Mouse (Mus musculus) liver, embryonic 11.5 days (tissue): Measurements from ENCODE around the gene Gm10220. TPM values are rescaled to one million over a fixed set of nuclear protein-coding genes. Genes with fewer than 3 reads are reported as not detected.
"Not testable (repeated sequence)": the region's sequence is repeated elsewhere in the genome, so short reads cannot be mapped to it uniquely, and the experiment has no call there.

ENCODE experiments used
- ATAC-seq: fragments of 200-750 bp; cut with Nextera tagmentation; replicated peaks from 2 replicates; pipeline ENCODE4 v1.8.0; 2017; ENCODE audit warnings: moderate number of reproducible peaks, mild to moderate bottlenecking, moderate TSS enrichment, moderate library complexity; ENCODE audit not compliant: low FRiP score
- DNase-seq: peaks from one replicate; pipeline ENCODE4 v3.0.0-alpha.2; 2017; ENCODE audit warnings: low spot score
- H3K27ac ChIP-seq: fragments of 300-500 bp; sonication (generic); 2 replicates; pipeline ENCODE4 v1.5.1; 2014; ENCODE audit warnings: mild to moderate bottlenecking, low read depth, low read length, control low read depth
- H3K27me3 ChIP-seq: fragments of 300-500 bp; sonication (generic); replicated peaks from 2 replicates; pipeline ENCODE4 v1.6.1; 2014; ENCODE audit warnings: low read length, mixed read lengths; ENCODE audit not compliant: control insufficient read depth, insufficient read depth
- H3K36me3 ChIP-seq: fragments of 300-500 bp; sonication (generic); 2 replicates; pipeline ENCODE4 v1.6.1; 2014; ENCODE audit warnings: mild to moderate bottlenecking, low read length, moderate library complexity, mixed read lengths; ENCODE audit not compliant: control insufficient read depth, insufficient read depth
- H3K4me1 ChIP-seq: fragments of 300-500 bp; sonication (generic); replicated peaks from 2 replicates; pipeline ENCODE4 v1.6.1; 2014; ENCODE audit warnings: low read length, mixed read lengths; ENCODE audit not compliant: control insufficient read depth, insufficient read depth
- H3K4me2 ChIP-seq: fragments of 300-500 bp; sonication (generic); 2 replicates; pipeline ENCODE4 v1.6.1; 2014; ENCODE audit warnings: mild to moderate bottlenecking, control low read depth, moderate library complexity
- H3K4me3 ChIP-seq: fragments of 300-500 bp; sonication (generic); 2 replicates; pipeline ENCODE4 v1.5.1; 2014; ENCODE audit warnings: low read depth, low read length, control low read depth
- H3K9ac ChIP-seq: fragments of 300-500 bp; sonication (generic); 2 replicates; pipeline ENCODE4 v1.6.1; 2014; ENCODE audit warnings: low read depth, low read length, control low read depth
- H3K9me3 ChIP-seq: fragments of 300-500 bp; sonication (generic); 2 replicates; pipeline ENCODE4 v1.6.1; 2016; ENCODE audit warnings: low read length, inconsistent platforms, mixed read lengths; ENCODE audit not compliant: control insufficient read depth
- WGBS: fragments of 180-500 bp; shearing (Covaris S2); extraction: QIAGEN DNeasy Blood & Tissue Kit; methylation state at CpG from one replicate; pipeline ENCODE4 v1.1.7; 2014; 5-methylcytosine and 5-hydroxymethylcytosine counted together
- polyA plus RNA-seq: library from polyadenylated mRNA; unstranded; fragments of >200 nt; fragmentation: Nextera tagmentation; extraction: Ambion mirVana; gene quantifications from 2 replicates; pipeline ENCODE4 v1.2.1, GENCODE M21; 2014

The Gm10220 gene
- polyA plus RNA-seq, 1 experiment from 2014 or later: not detected

DNA sequence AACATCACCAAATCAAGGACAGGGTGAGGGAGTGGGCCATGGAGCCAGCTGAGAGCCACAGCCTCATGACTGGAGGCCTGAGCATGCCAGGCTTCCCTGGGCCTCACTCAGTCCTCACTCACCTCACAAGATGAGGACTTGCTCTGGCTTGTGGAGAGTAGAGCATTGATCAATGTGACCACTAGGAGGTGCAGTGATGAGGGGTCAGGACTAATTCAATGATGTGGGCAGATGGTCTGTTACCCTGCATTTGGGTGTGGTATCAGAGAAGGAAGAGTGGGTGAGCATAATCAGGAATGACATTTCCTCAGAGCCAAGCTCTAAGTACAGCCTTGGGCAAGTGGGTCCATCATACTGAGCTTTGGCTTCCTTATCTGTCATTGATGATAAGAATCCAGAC is 42.2 kb downstream of the Gm10220 start:
- not testable (repeated sequence) for ATAC-seq, H3K27ac ChIP-seq, H3K9ac ChIP-seq, H3K4me1 ChIP-seq, H3K4me2 ChIP-seq, H3K36me3 ChIP-seq, H3K27me3 ChIP-seq, DNase-seq, H3K9me3 ChIP-seq, H3K4me3 ChIP-seq

DNA sequence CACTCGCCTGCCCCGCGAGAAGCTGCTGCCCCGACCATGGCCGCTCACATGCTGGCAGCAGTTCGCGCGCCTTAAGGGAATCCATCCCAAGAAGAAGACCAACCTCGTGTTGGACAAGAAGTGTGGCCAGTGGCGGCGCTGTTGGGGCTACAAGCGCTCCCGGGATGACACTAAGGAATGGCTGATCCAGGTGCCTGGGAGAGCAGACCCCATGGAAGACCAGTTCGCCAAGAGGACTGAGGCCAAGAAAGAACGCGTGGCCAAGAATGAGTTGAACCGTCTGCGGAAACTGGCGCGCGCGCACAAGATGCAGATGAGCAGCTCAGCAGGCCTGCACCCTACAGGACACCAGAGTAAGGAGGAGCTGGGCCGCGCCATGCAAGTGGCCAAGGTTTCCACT is 50.5 kb downstream of the Gm10220 start:
- H3K9me3 ChIP-seq: 0 out of 2 replicates have a peak, but pooled peaks cover 3% of the 10 kb centered on the region
- H3K4me1 ChIP-seq: no peaks in the 10 kb centered on the region
- no peak overlapping the region for H3K4me2 ChIP-seq
- 82% methylated on average over 24 of the region's 24 CpGs for WGBS
- DNase-seq (no peak), ATAC-seq (no peak)
- no peak overlapping the region for H3K4me3 ChIP-seq
- no peaks in the 10 kb centered on the region for H3K27me3 ChIP-seq
- no peak overlapping the region for H3K27ac ChIP-seq
- H3K36me3 ChIP-seq: no peaks in the 10 kb centered on the region
- H3K9ac ChIP-seq: no peak overlapping the region

Other genes starting within 250 kb of the Gm10220 start
- gene Gm21663, start 179.0 kb downstream of the Gm10220 start, polyA plus RNA-seq: not detected in 2 replicates
- gene Gm21671, start 167.0 kb downstream of the Gm10220 start, polyA plus RNA-seq: not detected in 2 replicates
- 0.17 TPM in 1 of 2 replicates, not detected in the other for gene Gm21680, start 148.8 kb downstream of the Gm10220 start, polyA plus RNA-seq
- 0.07 TPM in 1 of 2 replicates, not detected in the other for gene Gm21698, start 132.8 kb downstream of the Gm10220 start, polyA plus RNA-seq
- not detected in 2 replicates for gene Gm1979, start 116.6 kb downstream of the Gm10220 start, polyA plus RNA-seq
- not detected in 2 replicates for gene Gm5862, start 98.5 kb downstream of the Gm10220 start, polyA plus RNA-seq
- gene Speer4a, start 81.9 kb downstream of the Gm10220 start, polyA plus RNA-seq: 0.11 TPM in 1 of 2 replicates, not detected in the other
- not detected in 2 replicates for gene Gm7347, start 62.8 kb downstream of the Gm10220 start, polyA plus RNA-seq
- not detected in 2 replicates for gene Gm10471, start 32.1 kb downstream of the Gm10220 start, polyA plus RNA-seq
- 0.07 TPM in 1 of 2 replicates, not detected in the other for gene 5031410I06Rik, start 16.1 kb downstream of the Gm10220 start, polyA plus RNA-seq
- gene Gm7361, start 136.3 kb upstream of the Gm10220 start, polyA plus RNA-seq: not detected in 2 replicates